Mouse (Mus musculus) testis, adult 2 months (tissue): ENCODE measurements around the gene B3galt6. TPM values are rescaled to one million over a fixed set of nuclear protein-coding genes. Genes with fewer than 3 reads are reported as not detected.

Experiments
- H3K27ac ChIP-seq: fragments of 200-500 bp; 2 replicates; pipeline ENCODE4 v1.5.1; 2012; ENCODE audit warnings: low read depth, low read length; ENCODE audit not compliant: control insufficient read depth, insufficient read depth
- H3K27me3 ChIP-seq: fragments of 200-500 bp; 2 replicates; pipeline ENCODE4 v1.6.1; 2012; ENCODE audit warnings: mild to moderate bottlenecking, low read length, moderate library complexity; ENCODE audit not compliant: control insufficient read depth, insufficient read depth
- H3K36me3 ChIP-seq: fragments of 200-500 bp; 2 replicates; pipeline ENCODE4 v1.6.1; 2012; ENCODE audit warnings: mild to moderate bottlenecking, low read length; ENCODE audit not compliant: control insufficient read depth, insufficient read depth
- H3K4me1 ChIP-seq: fragments of 200-500 bp; 2 replicates; pipeline ENCODE4 v1.6.1; 2012; ENCODE audit warnings: low read length; ENCODE audit not compliant: control insufficient read depth, insufficient read depth
- H3K4me3 ChIP-seq: fragments of 200-500 bp; 2 replicates; pipeline ENCODE4 v1.5.1; 2012; ENCODE audit warnings: low read depth, mild to moderate bottlenecking, low read length, moderate library complexity, mixed read lengths; ENCODE audit not compliant: control insufficient read depth
- CTCF ChIP-seq: fragments of 200-500 bp; IDR thresholded peaks from 2 replicates; pipeline ENCODE4 v1.5.1; 2012; ENCODE audit warnings: low read depth, mild to moderate bottlenecking, inconsistent platforms, low read length, moderate library complexity; ENCODE audit not compliant: control insufficient read depth, insufficient read depth, insufficient replicate concordance
- POLR2A ChIP-seq: fragments of 200-500 bp; IDR thresholded peaks from 2 replicates; pipeline ENCODE4 v1.6.1; 2012; ENCODE audit warnings: low read depth, mild to moderate bottlenecking, inconsistent platforms, low read length, moderate library complexity; ENCODE audit not compliant: control insufficient read depth
- polyA plus RNA-seq: library from polyadenylated mRNA; depleted of rRNA; stranded (reverse); fragments of >200 nt; gene quantifications from 2 replicates; pipeline ENCODE4 v1.2.3, GENCODE M21; 2012

B3galt6 gene
- polyA plus RNA-seq, 1 experiment, result 2.4 TPM

GRCm38 (mm10) chr4:155983788-155984187, 8.7 kb downstream of the B3galt6 start:
- Histone ChIP-seq H3K4me3 (peak overlapping the region; percentile 53), H3K4me1 (no peaks in the 10 kb centered on the region; the same call in 1 of the 2 replicates), H3K27ac (no peak overlapping the region), H3K27me3 (no peaks in the 10 kb centered on the region), H3K36me3 (no peaks in the 10 kb centered on the region)
- no peak for TF ChIP-seq CTCF
- TF ChIP-seq POLR2A, result no peak

- Histone ChIP-seq H3K4me1 (no peaks in the 10 kb centered on the region; the same call in 1 of the 2 replicates), H3K27me3 (no peaks in the 10 kb centered on the region), H3K27ac (no peak overlapping the region), H3K36me3 (no peaks in the 10 kb centered on the region), H3K4me3 (no peak overlapping the region)
- TF ChIP-seq POLR2A (no peak), CTCF (no peak)
These were observed 10.9 kb downstream of the B3galt6 start for GRCm38 (mm10) chr4:155981436-155982082.

GRCm38 (mm10) chr4:155973239-155973638, 19.2 kb downstream of the B3galt6 start:
- Histone ChIP-seq H3K4me1 (no peaks in the 10 kb centered on the region), H3K27ac (no peak overlapping the region), H3K36me3 (no peaks in the 10 kb centered on the region), H3K4me3 (no peak overlapping the region), H3K27me3 (no peaks in the 10 kb centered on the region)
- TF ChIP-seq POLR2A, result no peak
- TF ChIP-seq CTCF, result no peak

DNA sequence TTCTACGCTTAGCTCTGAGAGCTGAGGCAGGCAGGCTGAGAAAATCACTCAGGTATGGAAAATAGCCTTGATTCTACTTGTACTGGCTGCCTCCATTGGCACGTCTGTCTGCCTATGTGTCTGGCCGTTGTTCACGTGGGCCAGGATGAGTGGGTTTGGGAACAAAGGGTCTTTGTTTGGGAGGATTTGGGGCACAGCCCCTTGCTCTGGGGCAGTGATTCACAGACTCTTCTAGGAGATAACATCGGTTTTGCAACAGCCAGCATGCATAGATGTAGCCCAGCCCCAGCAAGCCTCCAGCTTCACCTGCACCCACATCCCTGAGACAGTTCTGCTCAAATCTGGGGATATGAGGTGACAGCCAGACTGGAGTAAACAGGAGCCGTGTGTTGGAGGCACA, 19.8 kb downstream of the B3galt6 start:
- H3K4me3 ChIP-seq, result no peak overlapping the region
- H3K27ac ChIP-seq, result no peak overlapping the region
- H3K27me3 ChIP-seq, result no peaks in the 10 kb centered on the region
- TF ChIP-seq CTCF, result no peak
- H3K4me1 ChIP-seq, result no peaks in the 10 kb centered on the region
- H3K36me3 ChIP-seq, result no peaks in the 10 kb centered on the region

- no peak for TF ChIP-seq CTCF
- TF ChIP-seq POLR2A, result no peak
- Histone ChIP-seq H3K4me3 (no peak overlapping the region), H3K4me1 (no peaks in the 10 kb centered on the region), H3K27ac (no peak overlapping the region), H3K36me3 (no peaks in the 10 kb centered on the region), H3K27me3 (no peaks in the 10 kb centered on the region)
These were observed 22.2 kb downstream of the B3galt6 start for GRCm38 (mm10) chr4:155970286-155970685.

GRCm38 (mm10) chr4:155969043-155969653, 23.3 kb downstream of the B3galt6 start:
- TF ChIP-seq POLR2A (no peak), CTCF (no peak)
- Histone ChIP-seq H3K27ac (no peak overlapping the region), H3K36me3 (no peaks in the 10 kb centered on the region), H3K4me1 (no peaks in the 10 kb centered on the region), H3K4me3 (no peak overlapping the region), H3K27me3 (no peaks in the 10 kb centered on the region)

GRCm38 (mm10) chr4:155964396-155964795, 28.1 kb downstream of the B3galt6 start:
- no peak for TF ChIP-seq POLR2A
- TF ChIP-seq CTCF, result no peak

More at GRCm38 (mm10) chr4:155964396-155964795, 28.1 kb downstream of the B3galt6 start:
- H3K27me3 ChIP-seq, result no peaks in the 10 kb centered on the region
- peaks cover 14% of the 10 kb centered on the region for H3K4me1 ChIP-seq
- no peak overlapping the region for H3K27ac ChIP-seq
- H3K4me3 ChIP-seq, result no peak overlapping the region
- no peaks in the 10 kb centered on the region for H3K36me3 ChIP-seq
